Mouse (Mus musculus) heart, embryonic 12.5 days (tissue): ENCODE results near the gene Kncn. TPM values are rescaled to one million over a fixed set of nuclear protein-coding genes. Genes with fewer than 3 reads are reported as not detected.

Source experiments
- ATAC-seq: fragments of 200-750 bp; cut with Nextera tagmentation; 2 replicates; pipeline ENCODE4 v1.8.0; 2017; ENCODE audit warnings: moderate TSS enrichment, moderate library complexity; ENCODE audit not compliant: insufficient number of reproducible peaks, low FRiP score
- H3K27ac ChIP-seq: fragments of 300-500 bp; sonication (generic); 2 replicates; pipeline ENCODE4 v1.5.1; 2016; ENCODE audit warnings: mild to moderate bottlenecking, moderate library complexity; ENCODE audit not compliant: poor library complexity, severe bottlenecking
- H3K27me3 ChIP-seq: fragments of 300-500 bp; sonication (generic); replicated peaks from 2 replicates; pipeline ENCODE4 v1.6.1; 2016; ENCODE audit warnings: mild to moderate bottlenecking, moderate library complexity
- H3K36me3 ChIP-seq: fragments of 300-500 bp; sonication (generic); 2 replicates; pipeline ENCODE4 v1.6.1; 2016; ENCODE audit warnings: mild to moderate bottlenecking, moderate library complexity
- H3K4me1 ChIP-seq: fragments of 300-500 bp; sonication (generic); replicated peaks from 2 replicates; pipeline ENCODE4 v1.6.1; 2016; ENCODE audit warnings: mild to moderate bottlenecking
- H3K4me2 ChIP-seq: fragments of 300-500 bp; sonication (generic); 2 replicates; pipeline ENCODE4 v1.6.1; 2016; ENCODE audit warnings: mild to moderate bottlenecking, moderate library complexity
- H3K4me3 ChIP-seq: fragments of 300-500 bp; sonication (generic); 2 replicates; pipeline ENCODE4 v1.5.1; 2016; ENCODE audit warnings: mild to moderate bottlenecking
- H3K9ac ChIP-seq: fragments of 300-500 bp; sonication (generic); 2 replicates; pipeline ENCODE4 v1.6.1; 2016; ENCODE audit warnings: mild to moderate bottlenecking, moderate library complexity
- H3K9me3 ChIP-seq: fragments of 300-500 bp; sonication (generic); replicated peaks from 2 replicates; pipeline ENCODE4 v1.6.1; 2016; ENCODE audit warnings: mild to moderate bottlenecking, moderate library complexity
- WGBS: fragments of 180-500 bp; shearing (Covaris S2); methylation state at CpG from one replicate; pipeline ENCODE4 v1.1.7; 2016; 5-methylcytosine and 5-hydroxymethylcytosine counted together
- polyA plus RNA-seq: library from polyadenylated mRNA; unstranded; fragments of >200 nt; fragmentation: Nextera tagmentation; extraction: Ambion mirVana; gene quantifications from 2 replicates; pipeline ENCODE4 v1.2.1, GENCODE M21; 2016

Gene Kncn
- polyA plus RNA-seq, 1 experiment from 2014 or later, result not detected

DNA sequence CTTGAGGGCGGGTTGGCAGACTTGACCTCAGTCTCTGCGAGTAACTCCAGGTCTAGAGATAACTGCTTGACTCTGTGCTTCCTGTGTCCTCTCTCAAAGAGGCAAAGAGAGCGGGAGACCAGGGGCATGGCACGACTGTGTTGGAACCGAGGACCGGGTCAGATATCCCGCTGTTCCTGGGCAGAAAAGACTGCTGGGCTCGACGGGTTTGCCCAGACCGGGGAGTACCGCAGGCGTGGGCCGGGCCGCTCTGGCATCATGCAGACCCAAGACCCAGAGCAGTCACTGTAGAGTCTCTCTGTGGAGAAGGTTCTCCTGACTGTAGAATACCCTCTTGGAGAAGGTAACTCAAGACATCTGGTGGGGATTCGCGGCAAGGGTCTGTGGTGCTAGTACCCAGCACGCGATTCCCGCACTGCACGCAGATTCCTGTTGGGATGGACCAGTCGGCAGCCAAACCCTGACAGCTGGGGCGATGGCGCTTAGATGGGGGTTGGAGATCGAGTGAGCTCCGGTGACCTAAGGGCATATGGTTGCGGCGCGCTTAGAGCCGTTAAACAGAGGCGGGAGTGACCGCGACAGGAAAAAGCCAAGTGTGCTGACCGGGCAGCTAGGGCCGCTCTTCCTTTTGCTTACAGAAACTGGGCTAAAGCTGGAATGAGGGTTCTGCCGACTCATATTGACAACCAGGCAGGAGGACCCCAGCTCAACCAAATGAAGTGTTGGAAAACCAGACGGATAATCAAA lies 51.8 kb downstream of the Kncn start:
- under 1% methylated on average over 36 of the region's 36 CpGs for WGBS
- Histone ChIP-seq H3K36me3 (no peaks in the 10 kb centered on the region), H3K4me2 (peak overlapping the region; percentile 44), H3K9me3 (no peaks in the 10 kb centered on the region), H3K27me3 (peaks cover 98% of the 10 kb centered on the region), H3K9ac (no peak overlapping the region), H3K27ac (no peak overlapping the region), H3K4me3 (peak overlapping the region; percentile 14), H3K4me1 (peaks cover 24% of the 10 kb centered on the region; the same call in 1 of the 2 replicates)
- ATAC-seq, result no peak

DNA sequence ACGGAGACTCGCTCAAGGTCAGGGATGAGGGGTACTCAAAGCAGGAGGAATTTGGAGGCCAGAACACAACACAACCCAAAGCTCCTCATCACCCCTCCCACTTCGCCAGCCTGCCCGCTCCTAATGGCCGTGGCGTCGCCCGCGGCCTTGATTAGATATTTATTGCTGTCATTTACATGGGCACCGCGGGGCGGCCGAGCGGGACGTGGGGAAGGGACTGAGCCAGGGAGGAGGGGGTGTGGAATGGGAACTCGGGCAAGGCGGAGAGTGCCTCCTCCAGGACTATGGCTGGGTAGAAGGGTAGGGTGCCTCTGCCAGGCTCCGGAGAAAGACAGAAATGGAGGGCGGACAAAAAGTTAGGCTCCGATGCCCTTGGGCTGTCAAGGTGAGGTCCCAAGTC lies 52.4 kb downstream of the Kncn start:
- peaks cover 24% of the 10 kb centered on the region; the same call in 1 of the 2 replicates for H3K4me1 ChIP-seq
- no peak overlapping the region for H3K9ac ChIP-seq
- H3K27ac ChIP-seq, result no peak overlapping the region
- H3K27me3 ChIP-seq, result peaks cover 98% of the 10 kb centered on the region
- H3K4me2 ChIP-seq, result peak overlapping the region; percentile 44
- WGBS, result 1% methylated on average over 20 of the region's 20 CpGs
- H3K4me3 ChIP-seq, result peak overlapping the region; percentile 14
- H3K36me3 ChIP-seq, result no peaks in the 10 kb centered on the region
- no peaks in the 10 kb centered on the region for H3K9me3 ChIP-seq
- ATAC-seq, result no peak

DNA sequence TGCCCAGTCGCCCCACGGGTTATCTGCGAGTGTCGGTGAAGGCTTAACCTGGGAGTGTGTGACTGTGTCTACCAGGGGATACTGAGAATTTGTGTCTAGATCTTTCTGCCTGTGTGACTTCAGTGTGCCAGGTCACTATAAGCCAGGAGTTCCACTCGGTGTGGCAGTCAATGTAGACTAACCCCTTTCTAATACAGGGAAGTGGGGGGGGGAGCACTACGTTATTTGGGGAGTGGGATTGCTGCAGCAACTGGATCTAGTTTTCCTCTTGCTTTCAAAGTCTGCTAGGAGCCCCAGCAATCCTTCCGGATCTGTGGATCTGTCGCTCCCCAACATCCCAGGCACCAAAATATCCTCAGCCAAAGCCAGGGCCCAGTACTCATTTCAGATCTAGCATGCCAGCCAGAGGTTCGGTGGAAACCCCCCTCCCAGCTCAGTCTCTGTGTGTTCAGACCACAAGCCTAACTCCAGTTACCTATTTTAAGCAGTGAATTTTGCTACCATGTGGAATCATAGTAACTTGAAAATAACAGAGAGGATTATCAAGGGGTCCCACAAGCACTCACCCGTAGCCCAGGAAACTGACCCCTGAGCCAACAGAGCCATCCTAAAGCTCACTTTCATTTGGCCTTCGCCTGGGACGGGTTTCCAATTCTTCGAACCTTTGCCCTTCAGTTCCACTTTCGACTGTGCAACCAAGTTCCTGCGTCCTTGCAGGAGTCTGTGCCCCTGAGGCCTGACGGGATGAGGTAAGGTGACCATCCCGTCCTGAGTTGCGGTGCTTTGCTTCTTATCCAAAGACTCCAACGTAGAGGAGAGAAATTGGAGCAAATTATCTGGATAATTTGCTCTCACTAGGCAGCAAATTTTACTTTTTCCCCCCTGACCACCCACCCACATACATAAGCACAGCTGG lies 53.1 kb downstream of the Kncn start:
- no peaks in the 10 kb centered on the region for H3K9me3 ChIP-seq
- H3K27me3 ChIP-seq, result peaks cover 98% of the 10 kb centered on the region
- no peak overlapping the region for H3K4me2 ChIP-seq
- no peaks in the 10 kb centered on the region for H3K36me3 ChIP-seq
- no peak overlapping the region for H3K27ac ChIP-seq
- H3K4me1 ChIP-seq, result peaks cover 24% of the 10 kb centered on the region; the same call in 1 of the 2 replicates
- peak overlapping the region; percentile 14; the same call in 1 of the 2 replicates for H3K4me3 ChIP-seq
- no peak overlapping the region for H3K9ac ChIP-seq
- WGBS, result 5% methylated on average over 19 of the region's 19 CpGs
- ATAC-seq, result no peak

DNA sequence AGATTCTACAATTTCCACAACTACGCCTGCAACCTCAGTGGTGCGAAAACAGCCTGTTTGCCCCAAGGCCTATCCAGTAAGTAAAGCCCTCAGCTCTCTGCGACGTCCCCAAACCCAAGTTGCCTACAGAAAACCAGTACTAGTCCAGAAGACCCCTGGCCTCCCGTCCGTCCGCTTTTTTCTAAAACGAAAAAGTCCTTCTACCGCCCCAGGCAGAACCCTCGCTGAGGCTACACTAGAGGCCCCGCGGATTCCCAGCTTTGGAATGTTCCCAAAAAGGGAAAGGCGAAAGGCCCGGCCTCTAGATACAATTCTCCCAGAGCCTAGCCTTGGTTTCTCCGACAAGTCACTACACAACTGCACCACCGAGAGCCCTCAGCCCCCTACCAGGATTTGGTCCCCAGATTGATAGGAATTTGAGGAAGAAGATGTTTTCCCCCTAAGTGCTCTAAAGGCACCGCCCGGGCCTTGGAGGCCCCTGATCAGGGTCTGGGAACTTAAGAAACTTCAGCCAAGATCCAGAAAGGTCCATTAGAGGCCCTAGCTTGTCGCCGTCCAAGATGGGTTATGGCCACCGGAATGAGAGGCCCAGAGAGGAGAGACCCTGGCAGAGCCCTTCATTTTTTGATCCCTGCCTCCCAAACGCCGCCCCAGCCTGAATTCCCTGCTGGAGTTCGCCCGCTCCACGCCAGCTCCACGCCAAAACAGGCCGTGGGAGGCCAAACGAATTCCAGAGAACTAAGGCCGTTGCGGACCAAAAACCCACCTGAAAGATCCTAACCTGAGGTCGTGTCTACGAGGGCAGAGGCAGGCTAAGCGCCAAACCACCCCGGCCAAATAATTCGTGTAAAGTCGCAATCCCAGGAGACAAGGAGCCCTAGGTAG lies 54.3 kb downstream of the Kncn start:
- WGBS, result 3% methylated on average over 37 of the region's 37 CpGs
- Histone ChIP-seq H3K27me3 (peaks cover 98% of the 10 kb centered on the region), H3K4me3 (0 out of 2 replicates have a peak overlapping the region, but pooled peaks have one; percentile 50), H3K4me2 (peak overlapping the region; percentile 78; the same call in 1 of the 2 replicates), H3K27ac (no peak overlapping the region), H3K4me1 (peaks cover 24% of the 10 kb centered on the region; the same call in 1 of the 2 replicates), H3K9me3 (no peaks in the 10 kb centered on the region), H3K36me3 (no peaks in the 10 kb centered on the region), H3K9ac (no peak overlapping the region)
- ATAC-seq, result no peak

Other genes with a start within 250 kb of the Kncn start
- 0.74 and 1.1 TPM in 2 replicates for gene Cyp4b1, start 236.7 kb upstream of the Kncn start, polyA plus RNA-seq
- gene Efcab14, start 146.7 kb upstream of the Kncn start, polyA plus RNA-seq, result 34.2 and 37.4 TPM in 2 replicates
- gene Tex38, start 103.4 kb upstream of the Kncn start, polyA plus RNA-seq, result 0.22 and 0.24 TPM in 2 replicates
- gene Atpaf1, start 99.6 kb upstream of the Kncn start, polyA plus RNA-seq, result 69.9 and 73.5 TPM in 2 replicates
- gene Mob3c, start 56.3 kb upstream of the Kncn start, polyA plus RNA-seq, result 6.7 TPM in 2 replicates
- gene Mknk1, start 45.2 kb upstream of the Kncn start, polyA plus RNA-seq, result 20.1 and 21.6 TPM in 2 replicates
- gene 6430628N08Rik, start 6.3 kb downstream of the Kncn start, polyA plus RNA-seq, result not detected in 2 replicates
- gene Dmbx1, start 55.5 kb downstream of the Kncn start, polyA plus RNA-seq, result 0.04 TPM in 1 of 2 replicates, not detected in the other
- 1.3 and 1.5 TPM in 2 replicates for gene Faah, start 133.5 kb downstream of the Kncn start, polyA plus RNA-seq
- 24.9 and 28.8 TPM in 2 replicates for gene Nsun4, start 169.5 kb downstream of the Kncn start, polyA plus RNA-seq
- gene Uqcrh, start 190.7 kb downstream of the Kncn start, polyA plus RNA-seq, result 868 and 885 TPM in 2 replicates
- gene Lrrc41, start 190.9 kb downstream of the Kncn start, polyA plus RNA-seq, result 60.2 and 63.3 TPM in 2 replicates
- gene Rad54l, start 239.3 kb downstream of the Kncn start, polyA plus RNA-seq, result 25.1 and 25.9 TPM in 2 replicates
- gene Pomgnt1, start 239.4 kb downstream of the Kncn start, polyA plus RNA-seq, result 71.5 and 74.8 TPM in 2 replicates